18 mouse cellular contexts compared by ENCODE assay signal in the genomic region with DNA sequence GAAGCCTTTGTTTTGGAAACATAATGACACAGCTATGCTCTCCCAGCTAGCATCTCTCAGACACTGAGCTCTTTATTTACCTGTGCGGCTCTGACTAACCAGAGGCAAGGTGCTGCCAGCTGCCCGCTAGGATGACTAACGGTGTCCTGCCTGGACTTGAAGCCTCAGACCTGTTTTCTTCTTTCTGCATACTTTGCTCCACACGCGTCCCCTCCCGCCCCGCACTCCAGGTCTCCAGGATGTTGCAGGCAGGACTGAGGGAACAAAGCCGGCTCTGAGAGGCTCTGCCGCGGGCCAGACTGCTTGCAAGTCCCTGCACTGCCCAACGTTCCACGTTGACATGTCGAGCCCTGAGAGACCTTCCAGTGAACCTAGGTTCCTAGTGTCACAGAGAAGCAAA.
DNase-seq lines count a peak whose midpoint lies in the region; ATAC-seq lines count a peak whose summit lies in the region.
"Had no signal": no experiment of that assay in that cellular context is flagged by ENCODE, and none has a peak within 500 bp of the region (broad histone marks: within the 10 kb centered on the region; RNA-seq: fewer than 3 reads in every experiment).

No protein-coding gene starts in this region.

- H3K4me2 ChIP-seq in embryonic facial prominence, embryonic 13.5 days: no peak overlapping the region
- H3K4me2 ChIP-seq in stomach, embryonic 14.5 days (replicated peaks; ENCODE audit: low read depth, low read length): no peak overlapping the region
- H3K4me2 ChIP-seq: heart, embryonic 15.5 days; hindbrain, embryonic 13.5 days; midbrain, embryonic 12.5 days had no signal

- WGBS in embryonic facial prominence, embryonic 13.5 days: 36% methylated on average over 13 of the region's 13 CpGs
- 36% methylated on average over 13 of the region's 13 CpGs for WGBS in stomach, embryonic 14.5 days

- H3K27me3 ChIP-seq in embryonic facial prominence, embryonic 13.5 days: no peaks in the 10 kb centered on the region
- H3K27me3 ChIP-seq in stomach, embryonic 14.5 days (ENCODE audit: control insufficient read depth, insufficient read depth, low read length): no peaks in the 10 kb centered on the region
- H3K27me3 ChIP-seq: heart, embryonic 15.5 days; hindbrain, embryonic 13.5 days; midbrain, embryonic 12.5 days had no signal

- no peaks in the 10 kb centered on the region for H3K36me3 ChIP-seq in embryonic facial prominence, embryonic 13.5 days
- H3K36me3 ChIP-seq in stomach, embryonic 14.5 days (ENCODE audit: control insufficient read depth, insufficient read depth, low read length): no peaks in the 10 kb centered on the region
- H3K36me3 ChIP-seq: heart, embryonic 15.5 days; hindbrain, embryonic 13.5 days; midbrain, embryonic 12.5 days had no signal

- intact Hi-C loops in left cerebral cortex, postnatal 14 days (cut with DNase I): no loop called here

- no peak overlapping the region for H3K9ac ChIP-seq in embryonic facial prominence, embryonic 13.5 days
- H3K9ac ChIP-seq in stomach, embryonic 14.5 days (replicated peaks; ENCODE audit: low read depth, low read length): no peak overlapping the region
- H3K9ac ChIP-seq: forebrain, postnatal 0 days; heart, embryonic 15.5 days; hindbrain, embryonic 13.5 days; midbrain, embryonic 12.5 days had no signal

- H3K9me3 ChIP-seq in embryonic facial prominence, embryonic 13.5 days: no peaks in the 10 kb centered on the region
- no peaks in the 10 kb centered on the region for H3K9me3 ChIP-seq in stomach, embryonic 14.5 days (ENCODE audit: control insufficient read depth, low read depth, low read length)
- H3K9me3 ChIP-seq: heart, embryonic 15.5 days; hindbrain, embryonic 13.5 days; midbrain, embryonic 12.5 days had no signal

- peak; percentile 70 for ATAC-seq in embryonic facial prominence, embryonic 13.5 days (ENCODE audit: insufficient number of reproducible peaks, insufficient read depth, low FRiP score, low TSS enrichment, low read depth)
- ATAC-seq in stomach, embryonic 14.5 days (ENCODE audit: insufficient number of reproducible peaks, insufficient read depth, low FRiP score, low read depth): peak; percentile 58; the same call in 1 of the 2 replicates
- ATAC-seq: forebrain, postnatal 0 days had no signal

- H3K4me1 ChIP-seq in embryonic facial prominence, embryonic 13.5 days: 0 out of 2 replicates have a peak, but pooled peaks cover 5% of the 10 kb centered on the region
- H3K4me1 ChIP-seq in stomach, embryonic 14.5 days (ENCODE audit: control insufficient read depth, insufficient read depth, low read length): peaks cover 3% of the 10 kb centered on the region; the same call in 1 of the 2 replicates
- H3K4me1 ChIP-seq: heart, embryonic 15.5 days; hindbrain, embryonic 13.5 days; midbrain, embryonic 12.5 days had no signal

- H3K27ac ChIP-seq in embryonic facial prominence, embryonic 13.5 days: no peak overlapping the region
- H3K27ac ChIP-seq in stomach, embryonic 14.5 days (ENCODE audit: low read length): no peak overlapping the region
- H3K27ac ChIP-seq: heart, embryonic 15.5 days; hindbrain, embryonic 13.5 days; midbrain, embryonic 12.5 days had no signal

- DNase-seq in urinary bladder, adult 18-20 months (ENCODE audit: low spot score in 2 of 2): peak; percentile 56 to 68
- no peak for DNase-seq in urinary bladder, postnatal 10 days (ENCODE audit: low spot score)
- no peak for DNase-seq in left cerebral cortex, postnatal 14 days (ENCODE audit: low spot score in 2 of 2)
- DNase-seq in left cerebral cortex, adult 8-10 months (ENCODE audit: low spot score in 2 of 2): no peak
- no peak for DNase-seq in adrenal gland, postnatal 14 days
- DNase-seq: cerebellum, adult 8-10 months; forebrain, postnatal 0 days; gastrocnemius, postnatal 14 days; kidney, adult 18-20 months; kidney, postnatal 36 days; liver; lung, postnatal 10 days had no signal

- no peak overlapping the region for H3K4me3 ChIP-seq in embryonic facial prominence, embryonic 13.5 days
- H3K4me3 ChIP-seq in stomach, embryonic 14.5 days (ENCODE audit: low read depth, low read length): no peak overlapping the region
- H3K4me3 ChIP-seq: heart, embryonic 15.5 days; hindbrain, embryonic 13.5 days; midbrain, embryonic 12.5 days; myocyte had no signal

Comparison
In these comparisons a context has a peak if more than half of its experiments do, and no peak if none do; other contexts are left out.
1. DNase-seq: peak in urinary bladder, adult 18-20 months (2 of 2); none in urinary bladder, postnatal 10 days (single experiment), left cerebral cortex, postnatal 14 days (0 of 2), left cerebral cortex, adult 8-10 months (0 of 2) and adrenal gland, postnatal 14 days (single experiment).